Mouse (Mus musculus) embryonic facial prominence, embryonic 11.5 days (tissue): ENCODE results near the gene Prr23a2. TPM values are rescaled to one million over a fixed set of nuclear protein-coding genes. Genes with fewer than 3 reads are reported as not detected.
A peak's percentile ranks its signal among the peaks of the same experiment; 100 is the strongest.
"Not testable (repeated sequence)": the region's sequence is repeated elsewhere in the genome, so short reads cannot be mapped to it uniquely, and the experiment has no call there.

ENCODE experiments used
- ATAC-seq: fragments of 200-750 bp; cut with Nextera tagmentation; replicated peaks from 2 replicates; pipeline ENCODE4 v1.8.0; 2017; ENCODE audit warnings: low read depth; ENCODE audit not compliant: insufficient number of reproducible peaks, low FRiP score, low TSS enrichment
- DNase-seq: peaks from one replicate; pipeline ENCODE4 v3.0.0-alpha.2; 2015; ENCODE audit warnings: low spot score
- H3K27ac ChIP-seq: fragments of 300-500 bp; sonication (generic); replicated peaks from 2 replicates; pipeline ENCODE4 v1.5.1; 2014; ENCODE audit warnings: mild to moderate bottlenecking, low read depth, low read length, control low read depth
- H3K27me3 ChIP-seq: fragments of 300-500 bp; sonication (generic); 2 replicates; pipeline ENCODE4 v1.6.1; 2014; ENCODE audit warnings: mild to moderate bottlenecking, low read length, moderate library complexity, mixed read lengths; ENCODE audit not compliant: control insufficient read depth, insufficient read depth
- H3K36me3 ChIP-seq: fragments of 300-500 bp; sonication (generic); replicated peaks from 2 replicates; pipeline ENCODE4 v1.6.1; 2014; ENCODE audit warnings: low read depth, mild to moderate bottlenecking, low read length, moderate library complexity, mixed read lengths; ENCODE audit not compliant: control insufficient read depth, insufficient read depth
- H3K4me1 ChIP-seq: fragments of 300-500 bp; sonication (generic); 2 replicates; pipeline ENCODE4 v1.6.1; 2014; ENCODE audit warnings: low read length, mixed read lengths; ENCODE audit not compliant: control insufficient read depth, insufficient read depth
- H3K4me2 ChIP-seq: fragments of 300-500 bp; sonication (generic); 2 replicates; pipeline ENCODE4 v1.6.1; 2014; ENCODE audit warnings: low read depth, mild to moderate bottlenecking, control low read depth, low read length, moderate library complexity
- H3K4me3 ChIP-seq: fragments of 300-500 bp; sonication (generic); 2 replicates; pipeline ENCODE4 v1.5.1; 2014; ENCODE audit warnings: low read depth, low read length, control low read depth
- H3K9ac ChIP-seq: fragments of 300-500 bp; sonication (generic); replicated peaks from 2 replicates; pipeline ENCODE4 v1.6.1; 2014; ENCODE audit warnings: mild to moderate bottlenecking, control low read depth, low read length
- H3K9me3 ChIP-seq: fragments of 300-500 bp; sonication (generic); replicated peaks from 2 replicates; pipeline ENCODE4 v1.6.1; 2016; ENCODE audit warnings: mild to moderate bottlenecking, low read length, inconsistent platforms, mixed read lengths; ENCODE audit not compliant: control insufficient read depth
- WGBS: fragments of 180-500 bp; shearing (Covaris S2); extraction: QIAGEN DNeasy Blood & Tissue Kit; methylation state at CpG from one replicate; pipeline ENCODE4 v1.1.7; 2014; 5-methylcytosine and 5-hydroxymethylcytosine counted together
- polyA plus RNA-seq: library from polyadenylated mRNA; unstranded; fragments of >200 nt; fragmentation: Nextera tagmentation; extraction: Ambion mirVana; gene quantifications from 2 replicates; pipeline ENCODE4 v1.2.1, GENCODE M21; 2014

The Prr23a2 gene
- not detected in 2 replicates for polyA plus RNA-seq

DNA sequence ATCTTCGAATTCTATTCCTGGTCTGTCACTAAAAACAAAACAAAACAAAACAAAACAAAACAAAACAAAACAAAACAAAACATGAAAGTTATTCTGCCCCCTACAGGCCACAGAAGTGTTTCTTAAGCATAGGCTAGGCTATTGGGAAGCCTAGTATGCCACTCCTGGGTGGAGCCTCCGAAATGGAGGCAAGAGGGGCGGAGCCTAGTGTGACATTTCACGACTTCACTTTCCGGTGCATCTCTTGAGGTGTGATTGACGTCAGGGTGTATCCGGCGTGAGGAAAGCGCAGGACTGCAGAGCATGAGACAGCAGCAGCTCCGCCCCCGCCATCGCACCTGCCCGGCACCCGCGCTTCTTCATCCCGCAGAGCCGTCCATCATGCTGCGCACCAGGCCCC lies at the start of gene Prr23a2:
Gene Prr23a2, plus strand, starts transcription at position 285 of the 400 bp plus-strand sequence.
- no peaks in the 10 kb centered on the region for H3K4me1 ChIP-seq
- DNase-seq (no peak), ATAC-seq (no peak)
- H3K4me2 ChIP-seq = no peak within 1 kb of the TSS
- H3K27ac ChIP-seq = no peak within 1 kb of the TSS
- H3K9me3 ChIP-seq = no peaks in the 10 kb centered on the region
- no peaks in the 10 kb centered on the region for H3K36me3 ChIP-seq
- H3K9ac ChIP-seq = no peak within 1 kb of the TSS
- H3K27me3 ChIP-seq = no peaks in the 10 kb centered on the region
- H3K4me3 ChIP-seq = no peak within 1 kb of the TSS
- WGBS = 74% methylated on average over 18 of the region's 18 CpGs

DNA sequence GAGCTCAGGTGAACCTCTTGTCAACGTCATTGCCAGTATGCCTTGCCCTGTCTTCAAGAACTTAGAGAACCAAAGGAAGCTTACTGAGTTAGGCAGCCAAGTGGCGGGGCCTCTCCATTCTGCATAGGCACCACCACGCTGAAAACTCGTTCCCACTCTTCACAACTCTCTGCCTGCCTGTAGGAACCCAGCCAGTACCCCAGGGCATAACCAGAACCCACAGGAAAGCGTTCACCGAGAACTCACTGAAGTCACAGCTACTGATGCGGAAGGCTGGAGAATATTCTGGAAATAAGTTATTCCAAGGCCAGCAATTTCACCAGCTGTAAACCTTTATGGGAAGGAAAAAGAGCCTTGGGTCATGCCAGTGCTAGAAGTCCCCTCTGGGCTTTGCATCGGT lies 48.7 kb upstream of the Prr23a2 start:
- H3K4me2 ChIP-seq = no peak overlapping the region
- DNase-seq = no peak

DNA sequence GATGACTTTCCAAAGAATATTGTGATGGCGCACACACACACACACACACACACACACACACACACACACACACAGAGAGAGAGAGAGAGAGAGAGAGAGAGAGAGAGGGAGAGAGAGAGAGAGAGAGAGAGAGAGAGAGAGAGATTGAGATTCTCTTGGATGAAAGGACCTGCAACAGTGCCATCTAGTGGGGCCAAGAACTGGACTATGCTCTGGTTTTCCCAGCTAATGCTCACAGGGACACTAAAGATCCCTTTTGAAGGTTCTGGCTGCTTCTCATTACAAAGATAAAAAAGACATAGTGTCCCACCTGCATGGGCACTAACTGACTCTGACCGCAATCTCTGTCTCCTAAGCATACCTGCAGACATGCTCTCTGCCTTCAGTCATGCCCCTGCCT lies 46.8 kb upstream of the Prr23a2 start:
- peak; percentile 81 for DNase-seq
- H3K27me3 ChIP-seq, H3K36me3 ChIP-seq, ATAC-seq, H3K4me3 ChIP-seq, H3K4me2 ChIP-seq, H3K4me1 ChIP-seq, H3K9ac ChIP-seq, H3K27ac ChIP-seq, H3K9me3 ChIP-seq: not testable (repeated sequence)
- WGBS = 63% methylated on average over 2 of the region's 2 CpGs

More for the DNA sequence above, 48.7 kb upstream of the Prr23a2 start:
- Histone ChIP-seq H3K4me3 (no peak overlapping the region), H3K9ac (no peak overlapping the region), H3K4me1 (no peaks in the 10 kb centered on the region; the same call in 1 of the 2 replicates), H3K27ac (no peak overlapping the region), H3K27me3 (no peaks in the 10 kb centered on the region), H3K9me3 (no peaks in the 10 kb centered on the region), H3K36me3 (no peaks in the 10 kb centered on the region)
- ATAC-seq = no peak
- 88% methylated on average over 8 of the region's 8 CpGs for WGBS

DNA sequence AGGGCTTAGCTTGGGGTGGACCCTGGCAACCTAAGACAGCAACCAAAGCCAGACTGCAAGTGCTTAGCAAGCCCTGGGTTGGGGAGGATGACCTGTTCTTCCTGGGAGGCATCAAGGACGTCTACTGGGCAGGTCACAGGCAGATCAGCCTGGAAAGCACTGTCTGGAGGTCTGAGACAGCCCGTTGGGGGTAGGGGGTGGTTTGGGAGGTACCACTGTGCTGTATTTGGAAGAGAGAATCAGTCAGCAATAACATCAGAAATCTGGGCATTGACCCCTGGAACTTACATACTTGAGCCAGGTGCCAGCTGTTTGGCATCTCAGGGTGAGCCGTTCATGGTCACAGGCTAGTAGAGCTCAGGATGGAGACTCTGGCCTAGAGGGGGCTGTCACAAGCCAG lies 40.2 kb upstream of the Prr23a2 start:
- DNase-seq = no peak
- Histone ChIP-seq H3K27ac (no peak overlapping the region), H3K4me1 (no peaks in the 10 kb centered on the region), H3K27me3 (no peaks in the 10 kb centered on the region), H3K36me3 (no peaks in the 10 kb centered on the region), H3K4me3 (no peak overlapping the region), H3K9me3 (no peaks in the 10 kb centered on the region), H3K4me2 (no peak overlapping the region), H3K9ac (no peak overlapping the region)
- ATAC-seq = no peak
- 68% methylated on average over 3 of the region's 3 CpGs for WGBS

DNA sequence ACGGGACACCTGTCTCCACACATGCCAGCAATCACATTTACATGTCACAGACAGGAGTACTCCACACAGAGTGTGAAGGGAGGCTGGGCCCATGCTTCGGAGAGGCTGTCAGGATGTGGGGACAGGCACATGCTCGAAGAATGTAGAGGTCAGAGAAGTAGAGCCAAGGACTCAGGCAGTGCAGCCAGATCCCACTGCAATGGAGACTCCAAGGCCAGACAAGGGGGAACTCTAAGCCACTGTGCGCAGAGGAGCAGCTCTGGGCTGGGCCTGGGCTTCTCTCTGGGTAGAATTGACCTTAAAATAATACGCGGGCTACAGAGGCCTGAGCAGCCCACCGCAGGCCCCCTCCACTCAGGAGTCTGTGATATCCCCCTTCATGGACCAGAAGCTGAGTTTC lies 38.7 kb upstream of the Prr23a2 start:
- 88% methylated on average over 7 of the region's 7 CpGs for WGBS
- Histone ChIP-seq H3K4me1 (no peaks in the 10 kb centered on the region), H3K27ac (no peak overlapping the region), H3K4me2 (no peak overlapping the region), H3K36me3 (no peaks in the 10 kb centered on the region), H3K27me3 (no peaks in the 10 kb centered on the region), H3K4me3 (no peak overlapping the region), H3K9me3 (no peaks in the 10 kb centered on the region), H3K9ac (no peak overlapping the region)
- no peak for ATAC-seq
- DNase-seq = no peak

DNA sequence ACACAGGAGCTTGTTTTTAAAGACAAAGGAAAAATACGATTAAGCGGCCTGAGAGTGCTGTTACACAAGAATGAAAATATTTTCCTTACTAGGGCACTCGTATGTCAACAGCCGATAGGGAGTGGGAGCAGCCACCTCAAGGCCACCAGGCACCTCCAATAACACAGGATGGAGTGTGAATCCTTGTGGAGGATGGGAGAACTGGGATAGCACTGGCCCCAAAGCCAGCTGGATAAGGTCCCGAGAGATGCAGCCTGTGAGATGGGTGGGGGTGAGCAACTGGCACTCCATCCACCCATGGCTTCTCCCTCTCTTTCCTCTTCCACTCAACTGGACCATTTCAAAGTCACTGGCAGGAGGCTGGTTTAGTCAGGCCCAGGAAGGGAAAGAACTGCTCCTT lies 37.3 kb upstream of the Prr23a2 start:
- no peak for DNase-seq
- Histone ChIP-seq H3K27me3 (no peaks in the 10 kb centered on the region), H3K4me2 (no peak overlapping the region), H3K27ac (no peak overlapping the region), H3K4me1 (no peaks in the 10 kb centered on the region), H3K9me3 (no peaks in the 10 kb centered on the region), H3K9ac (no peak overlapping the region), H3K4me3 (no peak overlapping the region), H3K36me3 (no peaks in the 10 kb centered on the region)
- ATAC-seq = no peak
- WGBS = 64% methylated on average over 5 of the region's 5 CpGs

DNA sequence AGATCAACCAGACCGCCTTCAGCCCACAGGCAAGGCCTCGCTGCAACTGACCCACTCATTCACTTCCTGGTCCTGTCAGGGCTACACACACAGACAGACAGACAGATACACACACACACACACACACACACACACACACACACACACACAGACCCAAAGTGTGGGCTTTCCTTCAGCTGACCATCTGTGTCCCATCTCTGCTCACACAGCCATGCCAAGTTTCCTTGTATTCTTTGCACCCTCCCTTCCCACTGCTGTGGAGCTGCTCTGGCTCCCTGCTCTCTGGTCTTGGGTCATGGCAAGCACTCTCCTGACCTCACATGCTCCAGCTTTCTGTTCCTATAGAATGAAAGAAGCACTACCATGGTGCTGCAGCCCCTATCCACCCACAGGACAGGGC lies 36.8 kb upstream of the Prr23a2 start:
- DNase-seq (no peak), ATAC-seq (no peak)
- H3K27me3 ChIP-seq = no peaks in the 10 kb centered on the region
- H3K9me3 ChIP-seq = no peaks in the 10 kb centered on the region
- H3K27ac ChIP-seq = no peak overlapping the region
- H3K9ac ChIP-seq = no peak overlapping the region
- no peaks in the 10 kb centered on the region for H3K4me1 ChIP-seq
- no peak overlapping the region for H3K4me2 ChIP-seq
- WGBS = 89% methylated on average over 2 of the region's 2 CpGs
- H3K4me3 ChIP-seq = no peak overlapping the region
- no peaks in the 10 kb centered on the region for H3K36me3 ChIP-seq

DNA sequence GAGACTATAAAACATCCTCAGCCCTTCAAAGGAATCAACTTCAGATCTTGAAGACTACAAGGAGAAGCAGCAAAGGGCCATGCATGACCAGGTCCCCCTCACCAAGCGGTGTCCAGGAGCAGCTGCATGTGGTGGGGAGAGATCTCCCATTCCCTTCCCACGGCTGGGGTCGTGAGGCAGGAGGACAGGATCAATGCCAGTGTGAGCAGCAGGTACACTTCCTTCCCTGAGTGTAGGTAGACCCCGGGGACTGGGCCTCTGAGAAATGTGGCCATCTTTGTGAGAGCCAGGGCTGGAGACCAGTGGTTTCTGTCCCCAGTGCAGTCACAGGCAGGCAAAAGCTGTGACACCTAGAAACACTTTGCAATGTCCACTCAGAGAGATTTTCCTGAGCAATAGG lies 35.8 kb upstream of the Prr23a2 start:
- Histone ChIP-seq H3K27ac (no peak overlapping the region), H3K9me3 (no peaks in the 10 kb centered on the region), H3K4me3 (no peak overlapping the region), H3K27me3 (no peaks in the 10 kb centered on the region), H3K4me1 (no peaks in the 10 kb centered on the region), H3K9ac (no peak overlapping the region), H3K4me2 (no peak overlapping the region), H3K36me3 (no peaks in the 10 kb centered on the region)
- ATAC-seq = no peak
- 89% methylated on average over 4 of the region's 4 CpGs for whole genome bisulfite sequencing
- DNase-seq = no peak
